Mouse (Mus musculus) kidney, adult 10 weeks (tissue): ENCODE results near the gene Ppm1a. TPM values are rescaled to one million over a fixed set of nuclear protein-coding genes. Genes with fewer than 3 reads are reported as not detected.

Experiments used
- polyA plus RNA-seq: library from polyadenylated mRNA; stranded (reverse); fragments of 350-450 nt; fragmentation: Illumina TruSeq; extraction: RNeasy Lipid Tissue Mini Kit (QIAGEN cat#74804); gene quantifications from one replicate; pipeline ENCODE4 v1.2.3, GENCODE M21; 2014; ENCODE audit warnings: low read depth, low replicate concordance

Gene Ppm1a
- polyA plus RNA-seq, result 157 TPM

DNA sequence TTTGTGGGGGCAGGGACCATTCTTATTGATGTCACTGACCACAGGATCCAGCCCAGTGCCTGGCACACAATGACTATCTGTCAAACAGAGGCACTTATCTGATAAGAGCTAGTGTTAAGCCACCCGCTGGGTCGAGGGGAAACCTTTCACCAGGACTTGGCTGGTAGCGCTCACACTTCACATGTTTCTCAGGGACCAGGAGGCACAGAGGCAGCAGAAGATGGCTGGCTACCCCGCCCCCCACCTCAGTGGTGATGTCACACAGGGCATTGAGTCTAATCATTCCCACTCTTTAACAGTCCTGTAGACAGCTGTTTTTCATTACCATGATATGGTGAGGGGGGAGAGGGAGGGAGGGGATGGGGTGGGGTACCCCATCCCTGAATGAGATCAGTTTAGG, at the start of gene Ppm1a:
Gene Ppm1a, plus strand, starts transcription at position 370 of the 400 bp plus-strand sequence.

Other genes with a start within 250 kb of the Ppm1a start
- gene Pcnx4, start 221.1 kb upstream of the Ppm1a start, polyA plus RNA-seq, result 6.2 TPM
- 0.77 TPM for gene Gm4756, start 107.8 kb upstream of the Ppm1a start, polyA plus RNA-seq
- 25.0 TPM for gene Dhrs7, start 92.5 kb upstream of the Ppm1a start, polyA plus RNA-seq
- not detected for gene Six6, start 182.4 kb downstream of the Ppm1a start, polyA plus RNA-seq
- not detected for gene 4930447C04Rik, start 183.3 kb downstream of the Ppm1a start, polyA plus RNA-seq